Mouse (Mus musculus) heart, postnatal 4 days (tissue): ENCODE data around the gene Olfr538. TPM values are rescaled to one million over a fixed set of nuclear protein-coding genes. Genes with fewer than 3 reads are reported as not detected.
"Not testable (repeated sequence)": the region's sequence is repeated elsewhere in the genome, so short reads cannot be mapped to it uniquely, and the experiment has no call there.

Experiments
- DNase-seq: peaks from one replicate; pipeline ENCODE4 v3.0.0; 2021
- total RNA-seq, 2 experiments: library from RNA; stranded (reverse); gene quantifications; 2 replicates each; pipeline ENCODE4 v1.2.3; 2021

The Olfr538 gene
- not detected for total RNA-seq

GRCm38 (mm10) chr7:140567586-140567985 lies at the start of gene Olfr538:
TSS of gene Olfr538 (plus strand) at chr7:140567886.
- DNase-seq, result no peak

- DNase-seq, result no peak
These were observed 27.9 kb upstream of the Olfr538 start for GRCm38 (mm10) chr7:140539746-140540145.

- DNase-seq, result not testable (repeated sequence)
These were observed 33.3 kb downstream of the Olfr538 start, which contains the start of gene Olfr46 for GRCm38 (mm10) chr7:140600969-140601368. TSS of gene Olfr46 (plus strand) at chr7:140601269.

Other genes with a start within 250 kb of the Olfr538 start
- not detected for gene Olfr525, start 247.0 kb upstream of the Olfr538 start, total RNA-seq
- not detected for gene Olfr527, start 233.9 kb upstream of the Olfr538 start, total RNA-seq
- not detected for gene Olfr60, start 206.2 kb upstream of the Olfr538 start, total RNA-seq
- gene Olfr530, start 191.6 kb upstream of the Olfr538 start, total RNA-seq, result not detected
- gene Olfr531, start 165.0 kb upstream of the Olfr538 start, total RNA-seq, result not detected
- not detected for gene Olfr532, start 146.2 kb upstream of the Olfr538 start, total RNA-seq
- gene Olfr533, start 104.5 kb upstream of the Olfr538 start, total RNA-seq, result not detected
- not detected for gene Olfr535, start 83.7 kb upstream of the Olfr538 start, total RNA-seq
- gene Olfr536, start 60.5 kb upstream of the Olfr538 start, total RNA-seq, result not detected
- gene Olfr46, start 33.4 kb downstream of the Olfr538 start, total RNA-seq, result not detected
- gene Olfr61, start 61.1 kb downstream of the Olfr538 start, total RNA-seq, result not detected
- not detected for gene Olfr53, start 78.6 kb downstream of the Olfr538 start, total RNA-seq
- not detected for gene Olfr539, start 92.0 kb downstream of the Olfr538 start, total RNA-seq
- not detected for gene Olfr45, start 114.1 kb downstream of the Olfr538 start, total RNA-seq
- not detected for gene Olfr541, start 129.4 kb downstream of the Olfr538 start, total RNA-seq
- gene Cyp2e1, start 195.9 kb downstream of the Olfr538 start, total RNA-seq, result under 1 TPM in 1 of 2 experiments, not detected in 1; 0.24 TPM
- under 1 TPM; 0.18 to 0.24 TPM for gene Syce1, start 220.0 kb downstream of the Olfr538 start, total RNA-seq